Mouse (Mus musculus): ENCODE results near the gene Adamts8. TPM values are rescaled to one million over a fixed set of nuclear protein-coding genes. Genes with fewer than 3 reads are reported as not detected.

Gene Adamts8
- polyA plus RNA-seq, 1 experiment: 0.57 TPM

DNA sequence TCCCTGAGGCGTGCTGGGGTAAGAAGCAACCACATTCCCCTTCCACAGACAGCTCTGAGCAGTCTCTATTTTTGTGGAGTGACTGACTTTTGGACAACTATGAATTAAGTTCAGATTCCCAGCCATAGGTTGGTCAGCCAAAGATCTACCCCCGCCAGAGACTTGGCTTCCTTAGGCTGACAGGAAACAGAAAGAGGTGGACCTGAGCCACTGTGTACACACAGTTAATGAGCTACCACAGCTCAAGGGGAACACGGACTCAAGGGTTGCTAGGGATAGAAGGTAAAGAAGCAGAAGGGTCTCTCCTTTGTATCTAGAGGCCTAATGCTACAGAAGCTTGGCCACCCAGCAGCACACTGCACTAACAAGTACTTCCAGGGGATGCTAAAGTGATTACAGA, 30.2 kb upstream of the Adamts8 start:
- Histone ChIP-seq H3K4me3 (ENCODE audit: control insufficient read depth, insufficient read depth, low read length) (no peak overlapping the region), H3K36me3 (ENCODE audit: control insufficient read depth, insufficient read depth, low read length) (no peaks in the 10 kb centered on the region), H3K27me3 (ENCODE audit: control insufficient read depth, insufficient read depth, low read length) (no peaks in the 10 kb centered on the region), H3K27ac (ENCODE audit: control insufficient read depth, insufficient read depth, low read length) (no peak overlapping the region), H3K4me1 (replicated peaks; ENCODE audit: control insufficient read depth, insufficient read depth, low read length) (no peaks in the 10 kb centered on the region)
- TF ChIP-seq POLR2A (IDR thresholded peaks at IDR 0.05; ENCODE audit: control insufficient read depth, extremely low read depth, insufficient read depth, low read length, poor library complexity): no peak
- TF ChIP-seq CTCF (IDR thresholded peaks at IDR 0.05; ENCODE audit: borderline replicate concordance, control insufficient read depth, extremely low read depth, insufficient read depth, low read length, poor library complexity): no peak
- 53% methylated on average over 3 of the region's 3 CpGs for WGBS
- DNase-seq: no peak

GRCm38 (mm10) chr9:30913429-30913828, 28.9 kb upstream of the Adamts8 start:
- no peaks in the 10 kb centered on the region for H3K4me1 ChIP-seq (replicated peaks; ENCODE audit: control insufficient read depth, insufficient read depth, low read length)
- no peak overlapping the region for H3K27ac ChIP-seq (ENCODE audit: control insufficient read depth, insufficient read depth, low read length)
- H3K27me3 ChIP-seq (ENCODE audit: control insufficient read depth, insufficient read depth, low read length): no peaks in the 10 kb centered on the region
- TF ChIP-seq CTCF (IDR thresholded peaks at IDR 0.05; ENCODE audit: borderline replicate concordance, control insufficient read depth, extremely low read depth, insufficient read depth, low read length, poor library complexity): no peak
- no peak for TF ChIP-seq POLR2A (IDR thresholded peaks at IDR 0.05; ENCODE audit: control insufficient read depth, extremely low read depth, insufficient read depth, low read length, poor library complexity)
- 85% methylated on average over 3 of the region's 3 CpGs for WGBS
- DNase-seq: no peak
- H3K36me3 ChIP-seq (ENCODE audit: control insufficient read depth, insufficient read depth, low read length): no peaks in the 10 kb centered on the region
- no peak overlapping the region for H3K4me3 ChIP-seq (ENCODE audit: control insufficient read depth, insufficient read depth, low read length)

DNA sequence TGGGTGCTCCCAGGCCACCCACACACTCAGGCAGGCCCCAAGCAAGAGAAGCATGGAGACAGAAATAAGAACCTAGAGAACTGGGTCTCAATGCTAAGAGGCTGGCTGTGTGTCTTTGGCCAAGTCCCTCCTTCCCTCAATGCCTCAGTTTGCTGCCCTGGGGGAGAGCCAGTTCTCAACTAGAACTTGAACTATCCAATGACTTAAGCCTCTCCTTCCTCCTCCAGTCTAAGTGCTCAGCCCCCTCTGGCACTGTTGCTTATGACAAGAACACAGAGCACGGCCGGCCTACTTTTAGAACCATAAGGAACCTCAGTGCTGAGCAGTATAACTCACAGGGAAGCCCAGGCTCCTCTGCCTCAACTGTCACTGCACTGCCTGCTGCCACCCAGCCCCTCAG, 28.1 kb upstream of the Adamts8 start:
- 84% methylated on average over 2 of the region's 2 CpGs for whole genome bisulfite sequencing
- no peak for DNase-seq
- Histone ChIP-seq H3K36me3 (ENCODE audit: control insufficient read depth, insufficient read depth, low read length) (no peaks in the 10 kb centered on the region), H3K27me3 (ENCODE audit: control insufficient read depth, insufficient read depth, low read length) (no peaks in the 10 kb centered on the region), H3K4me3 (ENCODE audit: control insufficient read depth, insufficient read depth, low read length) (no peak overlapping the region), H3K27ac (ENCODE audit: control insufficient read depth, insufficient read depth, low read length) (no peak overlapping the region), H3K4me1 (replicated peaks; ENCODE audit: control insufficient read depth, insufficient read depth, low read length) (no peaks in the 10 kb centered on the region)
- TF ChIP-seq POLR2A (IDR thresholded peaks at IDR 0.05; ENCODE audit: control insufficient read depth, extremely low read depth, insufficient read depth, low read length, poor library complexity) (no peak), CTCF (IDR thresholded peaks at IDR 0.05; ENCODE audit: borderline replicate concordance, control insufficient read depth, extremely low read depth, insufficient read depth, low read length, poor library complexity) (no peak)

- TF ChIP-seq CTCF (IDR thresholded peaks at IDR 0.05; ENCODE audit: borderline replicate concordance, control insufficient read depth, extremely low read depth, insufficient read depth, low read length, poor library complexity): no peak
- no peak for TF ChIP-seq POLR2A (IDR thresholded peaks at IDR 0.05; ENCODE audit: control insufficient read depth, extremely low read depth, insufficient read depth, low read length, poor library complexity)
- no peak for DNase-seq
- H3K27ac ChIP-seq (ENCODE audit: control insufficient read depth, insufficient read depth, low read length): no peak overlapping the region
- 89% methylated on average over 6 of the region's 6 CpGs for WGBS
- no peaks in the 10 kb centered on the region for H3K36me3 ChIP-seq (ENCODE audit: control insufficient read depth, insufficient read depth, low read length)
- no peak overlapping the region for H3K4me3 ChIP-seq (ENCODE audit: control insufficient read depth, insufficient read depth, low read length)
- no peaks in the 10 kb centered on the region for H3K4me1 ChIP-seq (replicated peaks; ENCODE audit: control insufficient read depth, insufficient read depth, low read length)
- no peaks in the 10 kb centered on the region for H3K27me3 ChIP-seq (ENCODE audit: control insufficient read depth, insufficient read depth, low read length)
Measured at GRCm38 (mm10) chr9:30916266-30916968, 25.9 kb upstream of the Adamts8 start.

- Histone ChIP-seq H3K27me3 (ENCODE audit: control insufficient read depth, insufficient read depth, low read length) (0 out of 2 replicates have a peak, but pooled peaks cover 3% of the 10 kb centered on the region), H3K4me3 (ENCODE audit: control insufficient read depth, insufficient read depth, low read length) (no peak overlapping the region), H3K27ac (ENCODE audit: control insufficient read depth, insufficient read depth, low read length) (no peak overlapping the region), H3K36me3 (ENCODE audit: control insufficient read depth, insufficient read depth, low read length) (no peaks in the 10 kb centered on the region), H3K4me1 (replicated peaks; ENCODE audit: control insufficient read depth, insufficient read depth, low read length) (no peaks in the 10 kb centered on the region)
- 64% methylated on average over 12 of the region's 12 CpGs for WGBS
- TF ChIP-seq CTCF (IDR thresholded peaks at IDR 0.05; ENCODE audit: borderline replicate concordance, control insufficient read depth, extremely low read depth, insufficient read depth, low read length, poor library complexity): no peak
- TF ChIP-seq POLR2A (IDR thresholded peaks at IDR 0.05; ENCODE audit: control insufficient read depth, extremely low read depth, insufficient read depth, low read length, poor library complexity): no peak
- DNase-seq: no peak
Measured at GRCm38 (mm10) chr9:30918466-30919356, 23.7 kb upstream of the Adamts8 start.

DNA sequence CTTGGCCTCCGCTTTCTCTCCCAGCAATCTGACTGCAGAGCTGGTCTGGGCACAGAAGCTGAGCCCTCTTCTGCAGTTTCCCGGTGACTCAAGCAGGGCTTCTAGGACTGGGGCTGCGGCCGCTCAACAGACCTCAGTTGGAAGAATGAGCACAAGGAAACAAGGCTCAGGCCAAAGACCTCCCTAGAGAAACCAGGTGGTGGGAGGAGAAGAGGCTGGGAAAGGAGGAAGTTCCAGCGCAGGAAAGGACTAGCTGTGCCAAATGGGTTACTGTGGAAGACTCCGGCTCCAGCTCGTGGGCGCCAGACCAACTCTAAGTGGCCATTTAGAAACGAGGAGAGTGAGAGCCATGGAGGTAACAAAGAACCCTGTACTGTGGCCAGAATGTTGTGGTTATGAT, 22.7 kb upstream of the Adamts8 start:
- DNase-seq: no peak
- Histone ChIP-seq H3K4me1 (replicated peaks; ENCODE audit: control insufficient read depth, insufficient read depth, low read length) (no peaks in the 10 kb centered on the region), H3K27ac (ENCODE audit: control insufficient read depth, insufficient read depth, low read length) (no peak overlapping the region), H3K27me3 (ENCODE audit: control insufficient read depth, insufficient read depth, low read length) (0 out of 2 replicates have a peak, but pooled peaks cover 3% of the 10 kb centered on the region), H3K4me3 (ENCODE audit: control insufficient read depth, insufficient read depth, low read length) (no peak overlapping the region), H3K36me3 (ENCODE audit: control insufficient read depth, insufficient read depth, low read length) (no peaks in the 10 kb centered on the region)
- 84% methylated on average over 9 of the region's 9 CpGs for WGBS
- TF ChIP-seq CTCF (IDR thresholded peaks at IDR 0.05; ENCODE audit: borderline replicate concordance, control insufficient read depth, extremely low read depth, insufficient read depth, low read length, poor library complexity): no peak
- no peak for TF ChIP-seq POLR2A (IDR thresholded peaks at IDR 0.05; ENCODE audit: control insufficient read depth, extremely low read depth, insufficient read depth, low read length, poor library complexity)
